9 mouse cellular contexts compared by ENCODE assay signal in genomic region chr3:121469185-121469975, GRCm38 (mm10). TPM values are rescaled to one million over a fixed set of nuclear protein-coding genes. Genes with fewer than 3 reads are reported as not detected.
A peak's percentile ranks its signal among the peaks of the same experiment; 100 is the strongest.
DNase-seq lines count a peak whose midpoint lies in the region; ATAC-seq and TF ChIP-seq lines count a peak whose summit lies in the region.
"Had no signal": no experiment of that assay in that cellular context is flagged by ENCODE, and none has a peak within 500 bp of the region (broad histone marks: within the 10 kb centered on the region; RNA-seq: fewer than 3 reads in every experiment).

No protein-coding gene starts in this region.

- peaks cover 41% of the 10 kb centered on the region for H3K4me1 ChIP-seq in kidney, embryonic 15.5 days
- H3K4me1 ChIP-seq in midbrain, embryonic 13.5 days (replicated peaks) = peaks cover 36% of the 10 kb centered on the region

- no peaks in the 10 kb centered on the region for H3K27me3 ChIP-seq in kidney, embryonic 15.5 days
- H3K27me3 ChIP-seq in midbrain, embryonic 13.5 days = no peaks in the 10 kb centered on the region

- H3K36me3 ChIP-seq in kidney, embryonic 15.5 days = no peaks in the 10 kb centered on the region
- H3K36me3 ChIP-seq in midbrain, embryonic 13.5 days = no peaks in the 10 kb centered on the region

- no peak for TF ChIP-seq POLR2A in brain, embryonic 14.5 days (IDR thresholded peaks at IDR 0.05; ENCODE audit: borderline replicate concordance, extremely low read depth, insufficient read depth, insufficient read length, poor library complexity, severe bottlenecking)

- no peak overlapping the region for H3K9ac ChIP-seq in kidney, embryonic 15.5 days
- H3K9ac ChIP-seq in midbrain, embryonic 13.5 days (replicated peaks) = no peak overlapping the region

- peak; percentile 81 for ATAC-seq in kidney, embryonic 15.5 days (replicated peaks; ENCODE audit: low FRiP score)
- peak; percentile 76 for ATAC-seq in midbrain, embryonic 13.5 days

- WGBS in kidney, embryonic 15.5 days = 3% methylated on average over 13 of the region's 13 CpGs
- 4% methylated on average over 13 of the region's 13 CpGs for WGBS in midbrain, embryonic 13.5 days

- TF ChIP-seq CTCF in brain, embryonic 14.5 days (IDR thresholded peaks at IDR 0.05; ENCODE audit: borderline replicate concordance, extremely low read depth, insufficient read depth, insufficient read length) = no peak

- peak overlapping the region; percentile 40 for H3K4me2 ChIP-seq in kidney, embryonic 15.5 days
- H3K4me2 ChIP-seq in midbrain, embryonic 13.5 days (replicated peaks) = peak overlapping the region; percentile 19; the same call in 1 of the 2 replicates

- DNase-seq in kidney, adult 18-20 months = no peak
- DNase-seq in brain, embryonic 14.5 days (ENCODE audit: low read depth) = peak; percentile 90
- peak; percentile 32 to 63 for DNase-seq in gastrocnemius, postnatal 4 days (ENCODE audit: low spot score in 2 of 2)
- peak; percentile 49 to 68 for DNase-seq in kidney, postnatal 4 days
- no peak for DNase-seq in spleen, postnatal 14 days (ENCODE audit: low spot score in 2 of 2)
- no peak for DNase-seq in frontal cortex, postnatal 14 days (ENCODE audit: low spot score in 2 of 2)

- H3K4me3 ChIP-seq in kidney, embryonic 15.5 days (replicated peaks) = no peak overlapping the region
- H3K4me3 ChIP-seq in midbrain, embryonic 13.5 days (replicated peaks) = no peak overlapping the region

- no peaks in the 10 kb centered on the region for H3K9me3 ChIP-seq in kidney, embryonic 15.5 days (replicated peaks)
- no peaks in the 10 kb centered on the region for H3K9me3 ChIP-seq in midbrain, embryonic 13.5 days

- peak overlapping the region; percentile 89 for H3K27ac ChIP-seq in kidney, embryonic 15.5 days
- peak overlapping the region; percentile 56; the same call in 1 of the 2 replicates for H3K27ac ChIP-seq in midbrain, embryonic 13.5 days
- H3K27ac ChIP-seq: macrophage had no signal

RNA-seq across cellular contexts. Expression of gene Cnn3, which starts 43.1 kb away (rescaled TPM):
- polyA plus RNA-seq in kidney, embryonic 15.5 days (2015; fragmentation: Nextera tagmentation; extraction: Ambion mirVana) = 607 and 612 TPM in 2 replicates
- 412 and 494 TPM in 2 replicates for polyA plus RNA-seq in brain, embryonic 14.5 days (2012; rRNA removed)
- total RNA-seq in gastrocnemius, postnatal 4 days (2021) = 100 to 1,000 TPM; 194 to 214 TPM
- polyA plus RNA-seq in midbrain, embryonic 13.5 days (2015; fragmentation: Nextera tagmentation; extraction: Ambion mirVana) = 703 and 728 TPM in 2 replicates

Comparison
In these comparisons a context has a peak if more than half of its experiments do, and no peak if none do; other contexts are left out.
1. DNase-seq: peak in brain, embryonic 14.5 days (single experiment), gastrocnemius, postnatal 4 days (2 of 2) and kidney, postnatal 4 days (2 of 2); none in kidney, adult 18-20 months (single experiment), spleen, postnatal 14 days (0 of 2) and frontal cortex, postnatal 14 days (0 of 2).